Mouse (Mus musculus): ENCODE data around the gene Pomp. TPM values are rescaled to one million over a fixed set of nuclear protein-coding genes. Genes with fewer than 3 reads are reported as not detected.
A peak's percentile ranks its signal among the peaks of the same experiment; 100 is the strongest.

The Pomp gene
- polyA plus RNA-seq, 1 experiment from 2014 or later = 397 TPM

GRCm38 (mm10) chr5:147818866-147819265 is 41.4 kb upstream of the Pomp start:
- Histone ChIP-seq H3K4me1 (ENCODE audit: insufficient read depth, low read depth, low read length) (no peaks in the 10 kb centered on the region), H3K27me3 (replicated peaks; ENCODE audit: insufficient read depth, low read length) (no peaks in the 10 kb centered on the region), H3K4me2 (replicated peaks; ENCODE audit: low read depth, low read length) (no peak overlapping the region), H3K27ac (ENCODE audit: low read length) (no peak overlapping the region), H3K36me3 (ENCODE audit: insufficient read depth, low read length) (no peaks in the 10 kb centered on the region), H3K4me3 (ENCODE audit: low read depth, low read length) (no peak overlapping the region), H3K9ac (replicated peaks; ENCODE audit: low read depth) (no peak overlapping the region), H3K9me3 (ENCODE audit: low read length) (no peaks in the 10 kb centered on the region)
- WGBS = 90% methylated on average over 8 of the region's 8 CpGs
- DNase-seq (ENCODE audit: low spot score) (no peak), ATAC-seq (no peak)
- TF ChIP-seq CTCF (IDR thresholded peaks at IDR 0.05) (no peak), EP300 (IDR thresholded peaks at IDR 0.05) (no peak)

GRCm38 (mm10) chr5:147819895-147820294 is 40.4 kb upstream of the Pomp start:
- Histone ChIP-seq H3K9ac (replicated peaks; ENCODE audit: low read depth) (no peak overlapping the region), H3K4me2 (replicated peaks; ENCODE audit: low read depth, low read length) (no peak overlapping the region), H3K27me3 (replicated peaks; ENCODE audit: insufficient read depth, low read length) (no peaks in the 10 kb centered on the region), H3K9me3 (ENCODE audit: low read length) (no peaks in the 10 kb centered on the region), H3K4me3 (ENCODE audit: low read depth, low read length) (no peak overlapping the region), H3K27ac (ENCODE audit: low read length) (no peak overlapping the region), H3K36me3 (ENCODE audit: insufficient read depth, low read length) (no peaks in the 10 kb centered on the region), H3K4me1 (ENCODE audit: insufficient read depth, low read depth, low read length) (no peaks in the 10 kb centered on the region)
- ATAC-seq (no peak), DNase-seq (ENCODE audit: low spot score) (no peak)
- TF ChIP-seq CTCF (IDR thresholded peaks at IDR 0.05) = peak; percentile 11; the same call in 1 of the 2 replicates
- TF ChIP-seq EP300 (IDR thresholded peaks at IDR 0.05) = no peak
- WGBS = 85% methylated on average over 7 of the region's 7 CpGs

GRCm38 (mm10) chr5:147824021-147824605 is 36.1 kb upstream of the Pomp start:
- H3K4me3 ChIP-seq (ENCODE audit: low read depth, low read length) = no peak overlapping the region
- no peaks in the 10 kb centered on the region for H3K27me3 ChIP-seq (replicated peaks; ENCODE audit: insufficient read depth, low read length)
- peaks cover 3% of the 10 kb centered on the region; the same call in 1 of the 2 replicates for H3K4me1 ChIP-seq (ENCODE audit: insufficient read depth, low read depth, low read length)
- H3K9ac ChIP-seq (replicated peaks; ENCODE audit: low read depth) = no peak overlapping the region
- TF ChIP-seq EP300 (IDR thresholded peaks at IDR 0.05) (no peak), CTCF (IDR thresholded peaks at IDR 0.05) (no peak)
- H3K27ac ChIP-seq (ENCODE audit: low read length) = no peak overlapping the region
- no peaks in the 10 kb centered on the region for H3K9me3 ChIP-seq (ENCODE audit: low read length)
- no peaks in the 10 kb centered on the region for H3K36me3 ChIP-seq (ENCODE audit: insufficient read depth, low read length)
- no peak overlapping the region for H3K4me2 ChIP-seq (replicated peaks; ENCODE audit: low read depth, low read length)
- 77% methylated on average over 13 of the region's 13 CpGs for WGBS
- ATAC-seq (no peak), DNase-seq (ENCODE audit: low spot score) (no peak)

- no peak overlapping the region for H3K27ac ChIP-seq (ENCODE audit: low read length)
- peak overlapping the region; percentile 17; the same call in 1 of the 2 replicates for H3K4me2 ChIP-seq (replicated peaks; ENCODE audit: low read depth, low read length)
- 23% methylated on average over 22 of the region's 22 CpGs for WGBS
- DNase-seq (ENCODE audit: low spot score) (peak; percentile 35), ATAC-seq (peak; percentile 30; the same call in 1 of the 2 replicates)
- H3K9me3 ChIP-seq (ENCODE audit: low read length) = no peaks in the 10 kb centered on the region
- TF ChIP-seq EP300 (IDR thresholded peaks at IDR 0.05) = no peak
- no peak for TF ChIP-seq CTCF (IDR thresholded peaks at IDR 0.05)
- no peaks in the 10 kb centered on the region for H3K27me3 ChIP-seq (replicated peaks; ENCODE audit: insufficient read depth, low read length)
- H3K4me3 ChIP-seq (ENCODE audit: low read depth, low read length) = no peak overlapping the region
- no peak overlapping the region for H3K9ac ChIP-seq (replicated peaks; ENCODE audit: low read depth)
- no peaks in the 10 kb centered on the region for H3K36me3 ChIP-seq (ENCODE audit: insufficient read depth, low read length)
- peaks cover 3% of the 10 kb centered on the region; the same call in 1 of the 2 replicates for H3K4me1 ChIP-seq (ENCODE audit: insufficient read depth, low read depth, low read length)
Observed at GRCm38 (mm10) chr5:147825375-147825969, 34.8 kb upstream of the Pomp start.

- Histone ChIP-seq H3K27ac (ENCODE audit: low read length) (no peak overlapping the region), H3K4me1 (ENCODE audit: insufficient read depth, low read depth, low read length) (peaks cover 3% of the 10 kb centered on the region; the same call in 1 of the 2 replicates), H3K4me2 (replicated peaks; ENCODE audit: low read depth, low read length) (peak overlapping the region; percentile 17; the same call in 1 of the 2 replicates), H3K4me3 (ENCODE audit: low read depth, low read length) (no peak overlapping the region), H3K27me3 (replicated peaks; ENCODE audit: insufficient read depth, low read length) (no peaks in the 10 kb centered on the region), H3K36me3 (ENCODE audit: insufficient read depth, low read length) (no peaks in the 10 kb centered on the region), H3K9me3 (ENCODE audit: low read length) (no peaks in the 10 kb centered on the region), H3K9ac (replicated peaks; ENCODE audit: low read depth) (no peak overlapping the region)
- ATAC-seq = peak; percentile 35; the same call in 1 of the 2 replicates
- TF ChIP-seq CTCF (IDR thresholded peaks at IDR 0.05) = no peak
- no peak for TF ChIP-seq EP300 (IDR thresholded peaks at IDR 0.05)
- DNase-seq (ENCODE audit: low spot score) = peak; percentile 11
- WGBS = 38% methylated on average over 9 of the region's 9 CpGs
Observed at GRCm38 (mm10) chr5:147826091-147826490, 34.2 kb upstream of the Pomp start.

- no peak overlapping the region for H3K4me3 ChIP-seq (ENCODE audit: low read depth, low read length)
- H3K36me3 ChIP-seq (ENCODE audit: insufficient read depth, low read length) = no peaks in the 10 kb centered on the region
- H3K9ac ChIP-seq (replicated peaks; ENCODE audit: low read depth) = no peak overlapping the region
- 27% methylated on average over 5 of the region's 5 CpGs for WGBS
- no peak for DNase-seq (ENCODE audit: low spot score)
- no peaks in the 10 kb centered on the region for H3K9me3 ChIP-seq (ENCODE audit: low read length)
- H3K27me3 ChIP-seq (replicated peaks; ENCODE audit: insufficient read depth, low read length) = no peaks in the 10 kb centered on the region
- peaks cover 3% of the 10 kb centered on the region; the same call in 1 of the 2 replicates for H3K4me1 ChIP-seq (ENCODE audit: insufficient read depth, low read depth, low read length)
- H3K4me2 ChIP-seq (replicated peaks; ENCODE audit: low read depth, low read length) = no peak overlapping the region
- H3K27ac ChIP-seq (ENCODE audit: low read length) = no peak overlapping the region
- TF ChIP-seq CTCF (IDR thresholded peaks at IDR 0.05) = no peak
- no peak for TF ChIP-seq EP300 (IDR thresholded peaks at IDR 0.05)
- ATAC-seq = no peak
Observed at GRCm38 (mm10) chr5:147826546-147826945, 33.7 kb upstream of the Pomp start.
